Mouse (Mus musculus): ENCODE results near the gene Cyp1b1. TPM values are rescaled to one million over a fixed set of nuclear protein-coding genes. Genes with fewer than 3 reads are reported as not detected.
A peak's percentile ranks its signal among the peaks of the same experiment; 100 is the strongest.

Gene Cyp1b1
- total RNA-seq (2022) = under 1 TPM; 0.19 to 0.72 (median 0.54) TPM

- no peak for DNase-seq (ENCODE audit: low spot score in 2 of 2)
Measured at GRCm38 (mm10) chr17:79714931-79715637, at the start of gene Cyp1b1. TSS of gene Cyp1b1 (minus strand) at chr17:79715061.

GRCm38 (mm10) chr17:79761841-79762240 lies 47.0 kb upstream of the Cyp1b1 start:
- DNase-seq (ENCODE audit: low spot score in 2 of 2) = no peak

GRCm38 (mm10) chr17:79753831-79754230 lies 39.0 kb upstream of the Cyp1b1 start:
- DNase-seq (ENCODE audit: low spot score in 2 of 2) = no peak

GRCm38 (mm10) chr17:79752836-79753235 lies 38.0 kb upstream of the Cyp1b1 start:
- no peak for DNase-seq (ENCODE audit: low spot score in 2 of 2)

- no peak for DNase-seq (ENCODE audit: low spot score in 2 of 2)
Measured at GRCm38 (mm10) chr17:79751661-79752191, 36.9 kb upstream of the Cyp1b1 start.

- no peak for DNase-seq (ENCODE audit: low spot score in 2 of 2)
Measured at GRCm38 (mm10) chr17:79749647-79750046, 34.8 kb upstream of the Cyp1b1 start.

GRCm38 (mm10) chr17:79746954-79747353 lies 32.1 kb upstream of the Cyp1b1 start:
- no peak for DNase-seq (ENCODE audit: low spot score in 2 of 2)

- DNase-seq (ENCODE audit: low spot score in 2 of 2) = no peak
Measured at GRCm38 (mm10) chr17:79746146-79746591, 31.3 kb upstream of the Cyp1b1 start.

GRCm38 (mm10) chr17:79745051-79745731 lies 30.3 kb upstream of the Cyp1b1 start:
- DNase-seq (ENCODE audit: low spot score in 2 of 2) = no peak

GRCm38 (mm10) chr17:79743507-79743906 lies 28.6 kb upstream of the Cyp1b1 start:
- DNase-seq (ENCODE audit: low spot score in 2 of 2) = no peak

- DNase-seq (ENCODE audit: low spot score in 2 of 2) = no peak
Measured at GRCm38 (mm10) chr17:79742635-79743034, 27.8 kb upstream of the Cyp1b1 start.

GRCm38 (mm10) chr17:79738847-79739498 lies 24.1 kb upstream of the Cyp1b1 start:
- no peak for DNase-seq (ENCODE audit: low spot score in 2 of 2)

- DNase-seq (ENCODE audit: low spot score in 2 of 2) = no peak
Measured at GRCm38 (mm10) chr17:79737598-79737997, 22.7 kb upstream of the Cyp1b1 start.

- DNase-seq (ENCODE audit: low spot score in 2 of 2) = no peak
Measured at GRCm38 (mm10) chr17:79733039-79733438, 18.2 kb upstream of the Cyp1b1 start.

GRCm38 (mm10) chr17:79730988-79731387 lies 16.1 kb upstream of the Cyp1b1 start:
- no peak for DNase-seq (ENCODE audit: low spot score in 2 of 2)

- no peak for DNase-seq (ENCODE audit: low spot score in 2 of 2)
Measured at GRCm38 (mm10) chr17:79728585-79729503, 14.0 kb upstream of the Cyp1b1 start.

GRCm38 (mm10) chr17:79728053-79728584 lies 13.3 kb upstream of the Cyp1b1 start:
- no peak for DNase-seq (ENCODE audit: low spot score in 2 of 2)

- no peak for DNase-seq (ENCODE audit: low spot score in 2 of 2)
Measured at GRCm38 (mm10) chr17:79726613-79727012, 11.8 kb upstream of the Cyp1b1 start.

- no peak for DNase-seq (ENCODE audit: low spot score in 2 of 2)
Measured at GRCm38 (mm10) chr17:79720681-79721080, 5.8 kb upstream of the Cyp1b1 start.

GRCm38 (mm10) chr17:79715649-79716143 lies 835 bp upstream of the Cyp1b1 start:
- DNase-seq (ENCODE audit: low spot score in 2 of 2) = peak; percentile 67 to 75

Measured in gastrocnemius, adult 8-10 months (tissue).